Mouse (Mus musculus) large intestine, adult 2 months (tissue): Measurements from ENCODE around the gene Snd1. TPM values are rescaled to one million over a fixed set of nuclear protein-coding genes. Genes with fewer than 3 reads are reported as not detected.
"Not testable (repeated sequence)": the region's sequence is repeated elsewhere in the genome, so short reads cannot be mapped to it uniquely, and the experiment has no call there.

Source experiments
- DNase-seq: peaks from one replicate; pipeline ENCODE4 v3.0.0-alpha.2; 2012; ENCODE audit warnings: low read depth, low spot score
- WGBS: fragments of 180-500 bp; shearing (Covaris S2); methylation state at CpG from one replicate; pipeline ENCODE4 v1.1.7; 2018; 5-methylcytosine and 5-hydroxymethylcytosine counted together
- polyA plus RNA-seq: library from polyadenylated mRNA; depleted of rRNA; stranded (reverse); fragments of >200 nt; gene quantifications from 2 replicates; pipeline ENCODE4 v1.2.3, GENCODE M21; 2012

Snd1 gene
- polyA plus RNA-seq, 1 experiment = 89.7 TPM

- no peak for DNase-seq
- WGBS = 2% methylated on average over 21 of the region's 21 CpGs
Observed at GRCm38 (mm10) chr6:28480752-28481492, 6.0 kb downstream of the Snd1 start.

GRCm38 (mm10) chr6:28482711-28483315 lies 7.9 kb downstream of the Snd1 start:
- no peak for DNase-seq

DNA sequence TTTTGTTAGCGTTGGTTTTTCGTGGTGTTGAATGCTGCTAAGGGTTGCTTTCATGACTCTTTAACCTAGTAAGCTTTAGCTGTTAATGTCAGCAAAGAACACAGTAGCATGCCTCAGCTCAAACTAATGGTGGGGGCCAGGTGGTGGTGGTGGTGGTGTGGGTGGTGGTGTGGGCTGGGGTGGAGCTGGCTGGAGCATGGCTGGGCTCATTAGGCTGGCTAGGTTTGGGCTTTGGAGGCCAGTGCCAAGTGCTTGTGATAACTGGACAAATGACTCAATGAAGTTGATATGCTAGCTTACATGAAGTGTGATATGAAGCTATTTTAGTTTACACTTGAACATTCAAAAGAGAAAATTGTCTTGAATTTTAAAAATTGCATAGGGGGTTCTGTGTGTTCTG lies 11.1 kb downstream of the Snd1 start:
- DNase-seq = no peak
- WGBS = 93% methylated on average over 2 of the region's 2 CpGs

More at GRCm38 (mm10) chr6:28482711-28483315, 7.9 kb downstream of the Snd1 start:
- 40% methylated on average over 4 of the region's 4 CpGs for whole genome bisulfite sequencing

DNA sequence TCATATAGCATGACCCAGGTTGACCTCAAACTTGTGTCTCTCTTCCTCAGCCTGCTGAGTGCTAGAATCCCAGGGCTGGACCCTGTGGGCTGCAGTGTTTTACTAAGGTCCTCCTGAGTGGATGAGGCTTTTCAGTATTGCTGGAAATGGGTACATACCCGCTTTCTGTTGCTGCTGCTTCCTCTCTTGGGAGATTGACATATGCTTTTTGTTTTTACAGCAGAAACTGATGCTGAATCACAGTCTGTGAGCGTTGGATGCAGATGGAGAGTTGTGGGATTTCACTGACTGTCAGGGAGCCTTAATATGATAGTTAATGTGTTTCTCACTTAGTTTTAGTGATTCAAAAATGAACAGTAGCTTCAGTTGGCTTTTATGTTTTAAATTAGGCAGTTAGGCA lies 11.5 kb downstream of the Snd1 start:
- DNase-seq = no peak

GRCm38 (mm10) chr6:28486905-28487304 lies 12.0 kb downstream of the Snd1 start:
- 38% methylated on average over 7 of the region's 7 CpGs for WGBS
- DNase-seq = no peak

More for the DNA sequence above, 11.5 kb downstream of the Snd1 start:
- 79% methylated on average over 2 of the region's 2 CpGs for WGBS

DNA sequence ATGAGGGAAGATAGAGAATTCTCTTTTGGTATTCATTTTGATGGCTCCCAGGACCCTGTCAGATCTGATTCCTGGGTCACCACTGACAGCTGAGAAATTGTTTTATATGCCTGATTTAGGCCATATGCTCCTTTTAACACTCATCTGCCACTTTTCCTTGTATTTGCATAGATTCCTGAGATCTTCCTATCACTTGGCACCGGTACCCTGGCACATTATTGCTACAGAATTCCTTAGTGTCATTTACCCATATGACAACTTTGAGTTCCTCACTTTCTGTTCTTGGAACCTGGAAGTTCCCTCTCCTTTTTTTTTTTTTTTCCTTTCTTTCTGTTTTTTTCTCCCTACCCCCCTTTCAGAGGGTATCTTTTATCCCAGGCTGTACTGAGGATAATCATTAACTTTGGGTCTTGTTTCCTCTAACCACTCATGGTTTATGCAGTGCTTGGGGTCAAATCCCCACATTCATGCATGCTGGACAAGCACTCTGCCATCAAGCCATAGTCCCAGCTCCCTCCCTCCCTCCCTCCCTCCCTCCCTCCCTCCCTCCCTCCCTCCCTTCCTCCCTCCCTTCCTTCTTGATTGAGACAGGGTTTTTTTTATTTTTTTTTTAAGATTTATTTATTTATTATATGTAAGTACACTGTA lies 13.4 kb downstream of the Snd1 start:
- DNase-seq = no peak
- 39% methylated on average over 1 of the region's 1 CpGs for WGBS

- no peak for DNase-seq
- 79% methylated on average over 5 of the region's 5 CpGs for WGBS
Observed at GRCm38 (mm10) chr6:28490612-28491011, 15.7 kb downstream of the Snd1 start.

DNA sequence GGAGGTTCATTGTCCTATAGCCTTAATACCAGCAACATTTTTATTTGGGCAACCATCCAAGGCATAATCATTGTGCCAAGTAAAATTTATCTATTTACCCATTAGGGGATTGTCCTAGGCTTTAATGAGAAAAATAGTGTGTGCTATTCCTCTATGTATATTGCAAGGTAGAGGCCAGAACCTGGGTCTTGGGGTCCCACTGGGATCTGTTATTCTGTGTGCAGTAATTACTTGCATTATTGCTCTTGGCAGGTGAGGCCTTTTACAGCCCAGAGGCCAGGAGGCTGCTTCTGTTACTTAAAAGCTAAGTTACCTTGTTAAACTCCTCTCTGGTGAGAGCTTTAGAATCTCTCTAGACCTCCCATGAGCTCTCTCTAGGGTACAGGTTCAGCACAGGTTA lies 16.3 kb downstream of the Snd1 start:
- DNase-seq = no peak

DNA sequence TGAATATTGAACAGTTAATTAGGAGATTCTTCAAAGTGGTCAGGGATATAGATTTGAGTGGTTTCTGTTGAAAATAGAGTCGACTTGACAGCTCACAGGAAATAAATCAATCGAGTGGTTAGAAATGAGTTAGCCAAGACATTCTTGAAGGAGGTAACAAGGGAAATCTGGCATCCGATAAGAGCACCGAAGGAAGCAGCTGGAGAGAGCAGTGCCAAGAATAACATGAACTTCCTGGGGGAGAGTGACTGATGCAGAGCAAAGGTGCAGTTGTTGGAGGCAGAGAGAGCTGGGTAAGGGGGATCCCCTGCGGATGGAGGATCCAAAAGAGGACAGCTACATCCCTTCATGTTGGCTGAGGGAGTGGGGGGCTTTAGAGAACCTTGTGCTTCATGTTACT lies 22.9 kb downstream of the Snd1 start:
- WGBS = 26% methylated on average over 5 of the region's 5 CpGs
- no peak for DNase-seq

GRCm38 (mm10) chr6:28502576-28502975 lies 27.6 kb downstream of the Snd1 start:
- 92% methylated on average over 7 of the region's 7 CpGs for WGBS
- no peak for DNase-seq

DNA sequence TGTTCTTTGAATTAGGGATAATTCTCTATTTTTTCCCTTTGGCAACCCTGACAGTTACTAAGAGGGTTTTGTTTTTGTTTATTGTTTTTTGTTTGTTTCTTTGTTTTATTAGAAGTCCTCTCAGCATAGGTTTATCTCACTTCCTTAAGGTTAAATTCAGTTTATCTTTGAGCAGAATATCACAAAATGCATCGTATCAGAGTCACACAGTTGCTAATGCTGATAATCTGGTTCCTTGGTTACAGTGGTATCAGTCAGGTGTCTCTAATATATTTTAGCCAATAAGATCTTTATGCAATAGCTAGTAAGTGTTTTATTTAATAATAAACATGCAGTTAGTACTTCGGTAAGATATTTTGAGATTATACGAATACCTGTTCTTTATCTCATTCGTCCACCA lies 28.2 kb downstream of the Snd1 start:
- DNase-seq = no peak
- 94% methylated on average over 4 of the region's 4 CpGs for WGBS

GRCm38 (mm10) chr6:28504611-28505010 lies 29.7 kb downstream of the Snd1 start:
- WGBS = 71% methylated on average over 7 of the region's 7 CpGs
- peak; percentile 21 for DNase-seq

DNA sequence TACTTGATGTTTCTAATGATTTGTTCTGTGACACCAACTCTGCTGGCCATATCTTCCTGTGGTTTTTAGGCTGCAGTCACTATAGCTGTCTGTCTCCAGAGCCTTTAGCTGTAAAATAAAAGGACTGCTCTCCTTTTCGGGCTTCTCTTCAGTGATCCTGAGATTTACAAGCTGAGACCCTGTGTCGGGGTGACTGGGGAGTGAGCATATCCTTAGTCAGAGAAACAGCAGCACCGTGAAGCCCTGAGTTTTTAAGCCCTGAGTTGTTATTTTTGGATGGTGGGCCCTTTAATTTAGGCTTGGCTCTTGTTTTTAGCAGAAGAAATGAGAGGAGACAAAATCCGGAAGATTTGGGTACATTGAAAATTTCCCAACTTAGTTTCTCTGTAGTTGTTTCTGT lies 32.8 kb downstream of the Snd1 start:
- DNase-seq = no peak
- 67% methylated on average over 4 of the region's 4 CpGs for WGBS

DNA sequence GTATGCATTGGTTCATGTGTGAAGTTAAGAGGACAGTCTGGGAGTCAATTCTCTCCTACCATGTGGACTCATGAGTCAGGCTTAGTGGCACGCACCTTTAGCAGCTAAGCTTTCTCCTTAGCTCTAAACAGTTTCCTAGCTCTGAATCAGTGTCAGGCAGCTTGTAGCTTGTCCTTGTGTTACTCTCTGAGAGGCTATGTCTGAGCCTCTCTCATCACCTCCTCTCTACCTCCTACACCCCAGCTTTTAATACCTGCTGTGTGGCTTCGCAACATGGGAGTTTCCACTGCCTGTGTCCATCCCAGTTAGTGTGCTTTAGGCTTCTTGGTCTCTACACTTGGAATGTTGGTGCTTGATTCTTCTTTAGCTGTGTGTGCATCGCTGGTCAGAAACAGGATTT lies 39.3 kb downstream of the Snd1 start:
- DNase-seq = no peak
- WGBS = 94% methylated on average over 3 of the region's 3 CpGs

- WGBS = 88% methylated on average over 4 of the region's 4 CpGs
- DNase-seq = no peak
Observed at GRCm38 (mm10) chr6:28514830-28515350, 40.0 kb downstream of the Snd1 start.

- WGBS = 84% methylated on average over 2 of the region's 2 CpGs
- no peak for DNase-seq
Observed at GRCm38 (mm10) chr6:28516618-28517017, 41.7 kb downstream of the Snd1 start.

DNA sequence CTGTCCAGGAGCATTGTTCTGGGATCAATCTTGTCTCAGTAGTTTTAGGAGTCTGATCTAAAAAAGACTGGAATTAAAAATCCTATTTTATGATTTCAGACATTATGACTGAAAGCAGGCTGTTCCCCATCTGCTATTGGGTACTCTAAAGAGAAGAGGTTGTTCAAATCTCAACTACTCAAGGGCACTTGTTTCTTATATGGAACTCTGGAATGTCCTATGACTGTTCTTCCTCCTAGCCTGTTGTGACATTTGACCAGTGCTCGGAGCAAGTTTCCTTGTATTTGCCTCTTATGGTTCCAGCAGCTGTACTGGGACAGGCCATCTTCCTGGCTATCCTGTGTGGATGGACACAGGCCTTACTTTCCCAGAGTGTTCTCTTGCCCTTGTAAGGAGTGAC lies 42.1 kb downstream of the Snd1 start:
- no peak for DNase-seq
- WGBS = 73% methylated on average over 1 of the region's 1 CpGs

DNA sequence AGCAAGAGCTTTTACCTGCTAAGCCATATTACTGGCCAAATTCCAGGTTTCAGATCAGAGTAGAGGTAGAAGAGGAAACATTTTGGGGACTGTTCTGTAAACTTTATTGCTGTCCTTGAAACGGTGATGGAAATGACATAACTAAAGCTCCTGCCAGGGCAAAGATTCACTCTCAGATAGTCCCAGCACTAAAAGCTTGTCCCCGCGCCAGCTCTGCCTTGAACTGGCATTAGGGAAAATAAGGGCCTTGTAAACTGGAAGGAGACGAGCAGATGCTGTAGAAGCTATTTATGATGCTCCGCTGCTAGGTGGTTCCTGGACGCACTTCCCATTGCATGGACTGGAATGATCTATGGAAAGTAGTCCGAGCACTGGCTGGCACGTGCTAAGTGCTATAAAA lies 44.5 kb downstream of the Snd1 start:
- WGBS = 23% methylated on average over 8 of the region's 8 CpGs
- peak; percentile 8 for DNase-seq

DNA sequence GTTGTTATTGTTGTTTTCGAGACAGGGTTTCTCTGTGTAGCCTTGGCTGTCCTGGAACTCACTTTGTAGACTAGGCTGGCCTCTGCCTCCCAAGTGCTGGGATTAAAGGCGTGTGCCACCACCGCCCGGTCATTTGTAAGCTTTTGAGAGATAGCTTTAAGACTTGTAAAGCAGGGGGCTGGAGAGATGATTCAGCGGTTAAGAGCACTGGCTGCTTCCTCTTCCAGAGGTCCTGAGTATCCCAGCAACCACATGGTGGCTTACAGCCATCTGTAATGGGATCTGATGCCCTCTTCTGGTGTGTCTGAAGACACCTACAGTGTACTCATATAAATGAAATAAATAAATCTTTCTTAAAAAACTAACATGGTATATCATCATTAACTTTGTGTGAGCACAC lies 45.8 kb downstream of the Snd1 start:
- WGBS = 82% methylated on average over 5 of the region's 5 CpGs
- DNase-seq = not testable (repeated sequence)

DNA sequence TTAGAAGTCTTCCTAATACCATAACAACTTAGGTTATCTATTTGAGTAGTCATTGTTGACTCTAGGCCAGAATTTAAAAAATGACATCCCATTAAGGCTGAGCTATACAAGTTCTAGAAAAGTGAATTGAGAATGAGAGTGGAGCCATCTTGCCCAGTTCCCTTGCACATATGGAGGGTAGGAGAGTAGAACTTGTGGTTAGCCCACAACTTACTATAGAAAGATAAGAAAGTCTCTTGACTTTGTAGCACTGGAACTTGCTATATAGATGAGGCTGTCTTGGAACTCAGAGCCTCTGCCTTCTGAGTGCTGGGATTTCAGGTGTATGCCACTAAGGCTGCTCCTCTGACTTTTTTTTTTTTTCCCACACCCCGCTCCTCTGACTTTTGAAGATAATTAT lies 46.5 kb downstream of the Snd1 start:
- no peak for DNase-seq
- 92% methylated on average over 1 of the region's 1 CpGs for WGBS

GRCm38 (mm10) chr6:28525589-28525988 lies 50.6 kb downstream of the Snd1 start:
- no peak for DNase-seq
- WGBS = 82% methylated on average over 2 of the region's 2 CpGs
